Mouse (Mus musculus) forebrain, embryonic 16.5 days (tissue): ENCODE measurements around the gene Cbx8. TPM values are rescaled to one million over a fixed set of nuclear protein-coding genes. Genes with fewer than 3 reads are reported as not detected.

Source experiments
- ATAC-seq: fragments of 200-750 bp; cut with Nextera tagmentation; 2 replicates; pipeline ENCODE4 v1.8.0; 2017; ENCODE audit warnings: mild to moderate bottlenecking, moderate library complexity
- H3K27ac ChIP-seq: fragments of 300-500 bp; sonication (generic); 2 replicates; pipeline ENCODE4 v1.5.1; 2014; ENCODE audit warnings: low read length, control low read depth
- H3K27me3 ChIP-seq: fragments of 300-500 bp; sonication (generic); replicated peaks from 2 replicates; pipeline ENCODE4 v1.6.1; 2014; ENCODE audit warnings: low read length; ENCODE audit not compliant: control insufficient read depth, insufficient read depth
- H3K36me3 ChIP-seq: fragments of 300-500 bp; sonication (generic); 2 replicates; pipeline ENCODE4 v1.6.1; 2014; ENCODE audit not compliant: control insufficient read depth, insufficient read depth
- H3K4me1 ChIP-seq: fragments of 300-500 bp; sonication (generic); replicated peaks from 2 replicates; pipeline ENCODE4 v1.6.1; 2014; ENCODE audit warnings: low read length; ENCODE audit not compliant: control insufficient read depth, insufficient read depth
- H3K4me2 ChIP-seq: fragments of 300-500 bp; sonication (generic); 2 replicates; pipeline ENCODE4 v1.6.1; 2014; ENCODE audit warnings: mild to moderate bottlenecking, low read length, control low read depth
- H3K4me3 ChIP-seq: fragments of 300-500 bp; sonication (generic); replicated peaks from 2 replicates; pipeline ENCODE4 v1.5.1; 2014; ENCODE audit warnings: mild to moderate bottlenecking, low read length, control low read depth
- H3K9ac ChIP-seq: fragments of 300-500 bp; sonication (generic); replicated peaks from 2 replicates; pipeline ENCODE4 v1.6.1; 2014; ENCODE audit warnings: low read depth, low read length, control low read depth
- H3K9me3 ChIP-seq: fragments of 300-500 bp; sonication (generic); 2 replicates; pipeline ENCODE4 v1.6.1; 2016; ENCODE audit warnings: low read length; ENCODE audit not compliant: control insufficient read depth
- WGBS: fragments of 180-500 bp; shearing (Covaris S2); extraction: QIAGEN DNeasy Blood & Tissue Kit; methylation state at CpG from one replicate; pipeline ENCODE4 v1.1.7; 2014; 5-methylcytosine and 5-hydroxymethylcytosine counted together
- polyA plus RNA-seq: library from polyadenylated mRNA; unstranded; fragments of >200 nt; fragmentation: Nextera tagmentation; extraction: Ambion mirVana; gene quantifications from 2 replicates; pipeline ENCODE4 v1.2.1, GENCODE M21; 2015

Gene Cbx8
- polyA plus RNA-seq, result 12.3 and 13.4 TPM in 2 replicates

- peaks cover 49% of the 10 kb centered on the region for H3K27me3 ChIP-seq
These were observed at the start of gene Cbx8 for GRCm38 (mm10) chr11:119040600-119041324. Gene Cbx8 (minus strand): TSS chr11:119040969.

GRCm38 (mm10) chr11:119090076-119090960 lies 49.5 kb upstream of the Cbx8 start:
- peaks cover 24% of the 10 kb centered on the region for H3K27me3 ChIP-seq
- peak overlapping the region; percentile 98 for H3K4me2 ChIP-seq
- no peak for ATAC-seq
- no peaks in the 10 kb centered on the region for H3K36me3 ChIP-seq
- H3K4me1 ChIP-seq, result peaks cover 30% of the 10 kb centered on the region
- H3K27ac ChIP-seq, result no peak overlapping the region
- H3K9me3 ChIP-seq, result no peaks in the 10 kb centered on the region
- H3K4me3 ChIP-seq, result peak overlapping the region; percentile 60
- under 1% methylated on average over 63 of the region's 75 CpGs for WGBS
- H3K9ac ChIP-seq, result peak overlapping the region; percentile 69

More at GRCm38 (mm10) chr11:119040600-119041324, at the start of gene Cbx8:
- Histone ChIP-seq H3K36me3 (no peaks in the 10 kb centered on the region), H3K9ac (peak within 1 kb of the TSS; percentile 96), H3K4me3 (peak within 1 kb of the TSS; percentile 77), H3K4me1 (peaks cover 61% of the 10 kb centered on the region), H3K4me2 (peak within 1 kb of the TSS; percentile 95), H3K27ac (peak within 1 kb of the TSS; percentile 91), H3K9me3 (no peaks in the 10 kb centered on the region)
- under 1% methylated on average over 59 of the region's 63 CpGs for WGBS
- peak; percentile 88 for ATAC-seq

- Histone ChIP-seq H3K9ac (peak overlapping the region; percentile 69), H3K36me3 (no peaks in the 10 kb centered on the region), H3K27me3 (peaks cover 24% of the 10 kb centered on the region), H3K9me3 (no peaks in the 10 kb centered on the region), H3K4me3 (peak overlapping the region; percentile 60), H3K27ac (no peak overlapping the region), H3K4me1 (peaks cover 33% of the 10 kb centered on the region), H3K4me2 (peak overlapping the region; percentile 98)
- no peak for ATAC-seq
- 1% methylated on average over 40 of the region's 41 CpGs for WGBS
These were observed 48.7 kb upstream of the Cbx8 start for GRCm38 (mm10) chr11:119089235-119090075.

- peaks cover 24% of the 10 kb centered on the region for H3K27me3 ChIP-seq
- WGBS, result 2% methylated on average over 28 of the region's 28 CpGs
- H3K4me3 ChIP-seq, result no peak overlapping the region
- H3K4me1 ChIP-seq, result peaks cover 41% of the 10 kb centered on the region
- ATAC-seq, result no peak
- no peak overlapping the region for H3K27ac ChIP-seq
- H3K9ac ChIP-seq, result no peak overlapping the region
- no peak overlapping the region for H3K4me2 ChIP-seq
- no peaks in the 10 kb centered on the region for H3K9me3 ChIP-seq
- H3K36me3 ChIP-seq, result no peaks in the 10 kb centered on the region
These were observed 47.8 kb upstream of the Cbx8 start for GRCm38 (mm10) chr11:119088391-119089234.

- no peaks in the 10 kb centered on the region for H3K9me3 ChIP-seq
- no peak overlapping the region for H3K4me3 ChIP-seq
- 7% methylated on average over 35 of the region's 35 CpGs for WGBS
- peaks cover 52% of the 10 kb centered on the region for H3K4me1 ChIP-seq
- H3K9ac ChIP-seq, result no peak overlapping the region
- H3K27me3 ChIP-seq, result peaks cover 24% of the 10 kb centered on the region
- H3K36me3 ChIP-seq, result no peaks in the 10 kb centered on the region
- ATAC-seq, result no peak
- no peak overlapping the region for H3K27ac ChIP-seq
- no peak overlapping the region for H3K4me2 ChIP-seq
These were observed 46.7 kb upstream of the Cbx8 start for GRCm38 (mm10) chr11:119087301-119088082.

- H3K9me3 ChIP-seq, result no peaks in the 10 kb centered on the region
- peak within 1 kb of the TSS; percentile 85 for H3K4me3 ChIP-seq
- ATAC-seq, result peak; percentile 92
- H3K4me2 ChIP-seq, result peak within 1 kb of the TSS; percentile 89
- H3K27ac ChIP-seq, result peak within 1 kb of the TSS; percentile 99
- peaks cover 63% of the 10 kb centered on the region for H3K4me1 ChIP-seq
- peaks cover 26% of the 10 kb centered on the region for H3K27me3 ChIP-seq
- peak within 1 kb of the TSS; percentile 93 for H3K9ac ChIP-seq
- WGBS, result under 1% methylated on average over 62 of the region's 67 CpGs
- no peaks in the 10 kb centered on the region for H3K36me3 ChIP-seq
These were observed 45.6 kb upstream of the Cbx8 start, which contains the start of gene Cbx4 for GRCm38 (mm10) chr11:119086144-119086971. Gene Cbx4 (minus strand): TSS chr11:119086221.

- H3K9me3 ChIP-seq, result no peaks in the 10 kb centered on the region
- WGBS, result under 1% methylated on average over 56 of the region's 66 CpGs
- ATAC-seq, result peak; percentile 64
- H3K27me3 ChIP-seq, result peaks cover 26% of the 10 kb centered on the region
- no peaks in the 10 kb centered on the region for H3K36me3 ChIP-seq
- H3K4me1 ChIP-seq, result peaks cover 63% of the 10 kb centered on the region
- H3K9ac ChIP-seq, result peak overlapping the region; percentile 93
- H3K27ac ChIP-seq, result peak overlapping the region; percentile 99
- peak overlapping the region; percentile 89 for H3K4me2 ChIP-seq
- peak overlapping the region; percentile 85 for H3K4me3 ChIP-seq
These were observed 44.7 kb upstream of the Cbx8 start for GRCm38 (mm10) chr11:119085279-119086062.
